Mouse (Mus musculus): ENCODE measurements around the gene Pcdh17.

The Pcdh17 gene

GRCm38 (mm10) chr14:84477411-84477810, 34.0 kb downstream of the Pcdh17 start:
- no peak for DNase-seq (ENCODE audit: low spot score in 2 of 2)

- no peak for DNase-seq (ENCODE audit: low spot score in 2 of 2)
Measured at GRCm38 (mm10) chr14:84480546-84480945, 37.2 kb downstream of the Pcdh17 start.

GRCm38 (mm10) chr14:84484350-84484749, 41.0 kb downstream of the Pcdh17 start:
- DNase-seq (ENCODE audit: low spot score in 2 of 2) = no peak

GRCm38 (mm10) chr14:84511010-84511409, 67.6 kb downstream of the Pcdh17 start:
- DNase-seq (ENCODE audit: low spot score in 2 of 2) = no peak

GRCm38 (mm10) chr14:84532397-84532796, 89.0 kb downstream of the Pcdh17 start:
- no peak for DNase-seq (ENCODE audit: low spot score in 2 of 2)

GRCm38 (mm10) chr14:84535264-84535663, 91.9 kb downstream of the Pcdh17 start:
- DNase-seq (ENCODE audit: low spot score in 2 of 2) = no peak

GRCm38 (mm10) chr14:84541838-84542237, 98.5 kb downstream of the Pcdh17 start:
- DNase-seq (ENCODE audit: low spot score in 2 of 2) = no peak

- DNase-seq (ENCODE audit: low spot score in 2 of 2) = no peak
Measured at GRCm38 (mm10) chr14:84545968-84546367, 102.6 kb downstream of the Pcdh17 start.

GRCm38 (mm10) chr14:84547513-84548194, 104.3 kb downstream of the Pcdh17 start:
- peak; percentile 55 to 56 for DNase-seq (ENCODE audit: low spot score in 2 of 2)

GRCm38 (mm10) chr14:84551546-84551945, 108.2 kb downstream of the Pcdh17 start:
- DNase-seq (ENCODE audit: low spot score in 2 of 2) = no peak

- no peak for DNase-seq (ENCODE audit: low spot score in 2 of 2)
Measured at GRCm38 (mm10) chr14:84571071-84571470, 127.7 kb downstream of the Pcdh17 start.
